Mouse (Mus musculus) kidney, embryonic 14.5 days (tissue): ENCODE results near the gene Tanc2. TPM values are rescaled to one million over a fixed set of nuclear protein-coding genes. Genes with fewer than 3 reads are reported as not detected.
A peak's percentile ranks its signal among the peaks of the same experiment; 100 is the strongest.

Source experiments
- ATAC-seq: fragments of 200-750 bp; cut with Nextera tagmentation; 2 replicates; pipeline ENCODE4 v1.8.0; 2017; ENCODE audit warnings: moderate number of reproducible peaks, mild to moderate bottlenecking, moderate TSS enrichment, moderate library complexity; ENCODE audit not compliant: low FRiP score, low TSS enrichment
- H3K27ac ChIP-seq: fragments of 300-500 bp; sonication (generic); 2 replicates; pipeline ENCODE4 v1.5.1; 2014; ENCODE audit warnings: low read depth, mild to moderate bottlenecking, low read length, moderate library complexity, mixed read lengths
- H3K27me3 ChIP-seq: fragments of 300-500 bp; sonication (generic); 2 replicates; pipeline ENCODE4 v1.6.1; 2014; ENCODE audit warnings: mild to moderate bottlenecking, low read length; ENCODE audit not compliant: control insufficient read depth, insufficient read depth
- H3K36me3 ChIP-seq: fragments of 300-500 bp; sonication (generic); 2 replicates; pipeline ENCODE4 v1.6.1; 2014; ENCODE audit warnings: low read length, mixed read lengths; ENCODE audit not compliant: control insufficient read depth, insufficient read depth
- H3K4me1 ChIP-seq: fragments of 300-500 bp; sonication (generic); 2 replicates; pipeline ENCODE4 v1.6.1; 2014; ENCODE audit warnings: low read length, mixed read lengths; ENCODE audit not compliant: control insufficient read depth, insufficient read depth
- H3K4me2 ChIP-seq: fragments of 300-500 bp; sonication (generic); replicated peaks from 2 replicates; pipeline ENCODE4 v1.6.1; 2014; ENCODE audit warnings: low read depth, mild to moderate bottlenecking, low read length
- H3K4me3 ChIP-seq: fragments of 300-500 bp; sonication (generic); 2 replicates; pipeline ENCODE4 v1.5.1; 2014; ENCODE audit warnings: mild to moderate bottlenecking, low read length
- H3K9ac ChIP-seq: fragments of 300-500 bp; sonication (generic); 2 replicates; pipeline ENCODE4 v1.6.1; 2014; ENCODE audit warnings: low read depth, mild to moderate bottlenecking, low read length, moderate library complexity
- H3K9me3 ChIP-seq: fragments of 300-500 bp; sonication (generic); 2 replicates; pipeline ENCODE4 v1.6.1; 2016; ENCODE audit warnings: low read length; ENCODE audit not compliant: control insufficient read depth
- WGBS: fragments of 180-500 bp; shearing (Covaris S2); extraction: QIAGEN DNeasy Blood & Tissue Kit; methylation state at CpG from one replicate; pipeline ENCODE4 v1.1.7; 2014; 5-methylcytosine and 5-hydroxymethylcytosine counted together
- polyA plus RNA-seq: library from polyadenylated mRNA; unstranded; fragments of >200 nt; fragmentation: Nextera tagmentation; extraction: Ambion mirVana; gene quantifications from 2 replicates; pipeline ENCODE4 v1.2.1, GENCODE M21; 2014

Gene Tanc2
- polyA plus RNA-seq, 1 experiment from 2014 or later: 10.7 TPM

- Histone ChIP-seq H3K4me3 (peak overlapping the region; percentile 93), H3K27me3 (no peaks in the 10 kb centered on the region), H3K9me3 (no peaks in the 10 kb centered on the region), H3K9ac (peak overlapping the region; percentile 90), H3K4me1 (peaks cover 4% of the 10 kb centered on the region; the same call in 1 of the 2 replicates), H3K36me3 (no peaks in the 10 kb centered on the region), H3K27ac (peak overlapping the region; percentile 84), H3K4me2 (peak overlapping the region; percentile 93)
- WGBS: 1% methylated on average over 55 of the region's 70 CpGs
- peak; percentile 93 for ATAC-seq
These were observed 432 bp upstream of the Tanc2 start for GRCm38 (mm10) chr11:105589231-105589876.

- 40% methylated on average over 1 of the region's 1 CpGs for WGBS
- Histone ChIP-seq H3K4me3 (no peak overlapping the region), H3K9ac (no peak overlapping the region), H3K27me3 (no peaks in the 10 kb centered on the region), H3K36me3 (no peaks in the 10 kb centered on the region), H3K4me1 (peaks cover 4% of the 10 kb centered on the region; the same call in 1 of the 2 replicates), H3K9me3 (no peaks in the 10 kb centered on the region), H3K4me2 (no peak overlapping the region), H3K27ac (no peak overlapping the region)
- ATAC-seq: no peak
These were observed 2.1 kb downstream of the Tanc2 start for GRCm38 (mm10) chr11:105591905-105592304.

- no peaks in the 10 kb centered on the region for H3K27me3 ChIP-seq
- H3K9ac ChIP-seq: no peak overlapping the region
- no peak for ATAC-seq
- H3K27ac ChIP-seq: no peak overlapping the region
- no peaks in the 10 kb centered on the region for H3K36me3 ChIP-seq
- H3K4me2 ChIP-seq: no peak overlapping the region
- H3K9me3 ChIP-seq: no peaks in the 10 kb centered on the region
- H3K4me1 ChIP-seq: no peaks in the 10 kb centered on the region
- H3K4me3 ChIP-seq: no peak overlapping the region
These were observed 12.4 kb downstream of the Tanc2 start for GRCm38 (mm10) chr11:105602177-105602576.

DNA sequence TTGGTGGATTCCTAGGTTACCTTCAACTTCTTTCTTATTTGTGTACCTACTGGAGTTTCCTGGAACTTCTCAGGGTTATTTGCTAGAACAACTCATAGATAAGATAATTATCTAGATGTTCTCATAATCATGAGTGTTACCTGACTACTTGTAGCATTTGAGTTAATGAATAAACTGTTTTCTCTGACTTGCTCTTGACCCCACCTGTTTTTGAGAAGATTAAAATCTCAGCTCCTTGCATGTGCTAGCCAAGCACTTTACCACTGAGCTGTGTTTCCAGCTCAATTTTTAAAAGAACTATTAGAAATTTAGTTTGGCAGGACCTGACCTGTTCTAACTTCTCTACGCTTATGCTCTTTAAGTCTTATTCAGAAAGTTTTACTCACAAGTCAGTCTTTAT lies 36.4 kb downstream of the Tanc2 start:
- H3K4me1 ChIP-seq: no peaks in the 10 kb centered on the region
- no peak overlapping the region for H3K9ac ChIP-seq
- ATAC-seq: no peak
- no peaks in the 10 kb centered on the region for H3K36me3 ChIP-seq
- no peak overlapping the region for H3K4me2 ChIP-seq
- H3K4me3 ChIP-seq: no peak overlapping the region
- WGBS: 75% methylated on average over 1 of the region's 1 CpGs
- H3K27ac ChIP-seq: no peak overlapping the region
- H3K9me3 ChIP-seq: no peaks in the 10 kb centered on the region
- H3K27me3 ChIP-seq: no peaks in the 10 kb centered on the region

GRCm38 (mm10) chr11:105643995-105644394 lies 54.2 kb downstream of the Tanc2 start:
- no peaks in the 10 kb centered on the region for H3K36me3 ChIP-seq
- H3K4me2 ChIP-seq: no peak overlapping the region
- no peak overlapping the region for H3K27ac ChIP-seq
- H3K4me1 ChIP-seq: no peaks in the 10 kb centered on the region
- no peak for ATAC-seq
- H3K9me3 ChIP-seq: no peaks in the 10 kb centered on the region
- no peaks in the 10 kb centered on the region for H3K27me3 ChIP-seq
- H3K9ac ChIP-seq: no peak overlapping the region
- no peak overlapping the region for H3K4me3 ChIP-seq

GRCm38 (mm10) chr11:105648026-105648425 lies 58.2 kb downstream of the Tanc2 start:
- no peak overlapping the region for H3K27ac ChIP-seq
- no peak overlapping the region for H3K4me3 ChIP-seq
- no peaks in the 10 kb centered on the region for H3K9me3 ChIP-seq
- no peak overlapping the region for H3K9ac ChIP-seq
- no peak for ATAC-seq
- no peaks in the 10 kb centered on the region for H3K4me1 ChIP-seq
- H3K4me2 ChIP-seq: no peak overlapping the region
- WGBS: 87% methylated on average over 2 of the region's 2 CpGs
- no peaks in the 10 kb centered on the region for H3K36me3 ChIP-seq
- no peaks in the 10 kb centered on the region for H3K27me3 ChIP-seq

- no peaks in the 10 kb centered on the region for H3K4me1 ChIP-seq
- no peak overlapping the region for H3K4me3 ChIP-seq
- WGBS: 88% methylated on average over 2 of the region's 2 CpGs
- H3K9me3 ChIP-seq: no peaks in the 10 kb centered on the region
- no peaks in the 10 kb centered on the region for H3K27me3 ChIP-seq
- H3K36me3 ChIP-seq: no peaks in the 10 kb centered on the region
- no peak for ATAC-seq
- no peak overlapping the region for H3K9ac ChIP-seq
- no peak overlapping the region for H3K4me2 ChIP-seq
- no peak overlapping the region for H3K27ac ChIP-seq
These were observed 64.8 kb downstream of the Tanc2 start for GRCm38 (mm10) chr11:105654616-105655015.

DNA sequence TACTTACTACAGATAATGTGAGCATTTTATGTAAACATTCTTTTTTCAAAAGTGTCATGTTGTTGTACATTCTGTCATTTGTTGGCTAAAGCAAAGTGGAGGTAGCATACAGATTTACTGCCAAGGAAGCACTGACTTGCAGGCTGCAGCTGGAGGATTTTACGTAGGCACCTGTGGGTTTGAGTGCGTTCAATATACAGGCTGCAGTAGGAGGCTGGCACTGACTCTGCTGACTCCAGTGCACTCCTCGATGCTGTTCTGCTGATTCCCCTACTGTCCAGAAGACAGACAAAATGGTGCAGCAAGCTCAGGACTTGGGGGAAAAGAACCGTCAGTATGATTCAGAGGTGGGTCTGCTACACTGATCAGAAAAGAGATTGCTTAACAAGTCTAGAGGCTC lies 65.5 kb downstream of the Tanc2 start:
- 73% methylated on average over 4 of the region's 4 CpGs for WGBS
- no peak overlapping the region for H3K9ac ChIP-seq
- H3K27ac ChIP-seq: no peak overlapping the region
- no peaks in the 10 kb centered on the region for H3K27me3 ChIP-seq
- H3K9me3 ChIP-seq: no peaks in the 10 kb centered on the region
- no peaks in the 10 kb centered on the region for H3K4me1 ChIP-seq
- no peak for ATAC-seq
- H3K36me3 ChIP-seq: no peaks in the 10 kb centered on the region
- H3K4me2 ChIP-seq: no peak overlapping the region
- no peak overlapping the region for H3K4me3 ChIP-seq

- Histone ChIP-seq H3K4me1 (no peaks in the 10 kb centered on the region), H3K4me2 (no peak overlapping the region), H3K36me3 (no peaks in the 10 kb centered on the region), H3K4me3 (no peak overlapping the region), H3K27ac (no peak overlapping the region), H3K9ac (no peak overlapping the region), H3K9me3 (no peaks in the 10 kb centered on the region), H3K27me3 (no peaks in the 10 kb centered on the region)
- ATAC-seq: no peak
- 65% methylated on average over 1 of the region's 1 CpGs for WGBS
These were observed 78.1 kb downstream of the Tanc2 start for GRCm38 (mm10) chr11:105667879-105668278.
